Mouse (Mus musculus): ENCODE measurements at regions not wholly inside any gene's neighbourhood (a gene's known extent, or its start where the extent isn't known, plus 50 kb on each side); places are given as distances from the start of the nearest gene placed in this dataset.

- TF ChIP-seq CTCF (IDR thresholded peaks at IDR 0.05; ENCODE audit: insufficient read depth, low read length): no peak
- TF ChIP-seq POLR2A (IDR thresholded peaks at IDR 0.05; ENCODE audit: borderline replicate concordance, extremely low read depth, low read depth, low read length): no peak
Measured at GRCm38 (mm10) chrX:166762098-166762497, 176.6 kb upstream of the Egfl6 start.
